Mouse (Mus musculus) ovary, adult 18-20 months (tissue): ENCODE measurements around the gene Gm20865.
"Not testable (repeated sequence)": the region's sequence is repeated elsewhere in the genome, so short reads cannot be mapped to it uniquely, and the experiment has no call there.

Experiments used
- DNase-seq: peaks from one replicate; pipeline ENCODE4 v3.0.0; 2022; ENCODE audit warnings: low spot score, mixed read lengths

Gene Gm20865

GRCm38 (mm10) chrY:21241275-21241674, at the start of gene Gm20865:
Gene Gm20865 (plus strand): TSS chrY:21241575.
- not testable (repeated sequence) for DNase-seq
